Mouse (Mus musculus) testis, adult 2 months (tissue): ENCODE data around the gene Mbip.

Experiments used
- CTCF ChIP-seq: fragments of 200-500 bp; IDR thresholded peaks from 2 replicates; pipeline ENCODE4 v1.5.1; 2012; ENCODE audit warnings: low read depth, mild to moderate bottlenecking, inconsistent platforms, low read length, moderate library complexity; ENCODE audit not compliant: control insufficient read depth, insufficient read depth, insufficient replicate concordance
- POLR2A ChIP-seq: fragments of 200-500 bp; IDR thresholded peaks from 2 replicates; pipeline ENCODE4 v1.6.1; 2012; ENCODE audit warnings: low read depth, mild to moderate bottlenecking, inconsistent platforms, low read length, moderate library complexity; ENCODE audit not compliant: control insufficient read depth

DNA sequence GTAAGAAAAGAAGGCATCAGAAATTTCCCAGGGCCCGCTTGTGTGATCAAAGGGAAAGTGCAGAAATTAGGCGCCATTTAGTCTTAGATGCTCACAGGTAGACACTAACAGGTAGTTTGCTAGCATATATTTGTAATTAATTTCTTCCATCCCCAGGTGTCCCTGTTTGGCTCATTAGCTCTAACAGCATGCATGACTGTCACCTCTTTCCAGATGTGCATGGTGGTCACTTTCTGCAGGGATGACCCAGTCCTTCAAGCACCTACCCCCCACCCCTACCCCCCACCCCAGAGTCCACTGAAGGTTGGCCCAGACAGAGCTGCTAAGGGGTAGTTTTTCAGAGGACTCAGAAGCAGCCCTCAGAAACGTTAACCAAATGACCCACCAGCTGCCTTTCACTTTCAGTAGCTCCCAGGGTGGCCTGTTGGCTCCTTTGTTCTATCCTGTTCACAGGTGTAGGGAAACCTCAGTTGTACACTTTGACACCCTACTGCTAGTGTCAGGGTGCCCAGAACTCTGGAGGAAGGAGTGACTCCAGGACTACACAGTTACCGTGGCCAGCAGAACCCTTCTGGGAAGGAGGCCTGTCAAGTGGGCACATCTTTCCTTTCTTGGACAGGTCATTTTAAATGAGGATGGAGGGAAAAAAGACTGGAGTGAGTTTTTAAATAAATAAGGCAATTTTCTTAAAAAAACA is 43.2 kb downstream of the Mbip start:
- no peak for TF ChIP-seq CTCF
- no peak for TF ChIP-seq POLR2A
